Mouse (Mus musculus) splenic B cell, adult 2 months (primary cell): ENCODE measurements around the gene Mctp2.

Experiments used
- DNase-seq: peaks from one replicate; pipeline ENCODE4 v3.0.0-alpha.2; 2011; ENCODE audit warnings: low read depth, low spot score
- H3K27me3 ChIP-seq: 2 replicates; pipeline ENCODE4 v1.6.1; 2012; ENCODE audit warnings: mild to moderate bottlenecking, low read length, moderate library complexity, mixed read lengths; ENCODE audit not compliant: control insufficient read depth, poor library complexity, insufficient read depth, severe bottlenecking
- H3K36me3 ChIP-seq: 2 replicates; pipeline ENCODE4 v1.6.1; 2012; ENCODE audit warnings: mild to moderate bottlenecking, low read length, moderate library complexity, mixed read lengths; ENCODE audit not compliant: control insufficient read depth, poor library complexity, insufficient read depth, severe bottlenecking

Gene Mctp2

GRCm38 (mm10) chr7:72165726-72166701, 140.4 kb downstream of the Mctp2 start:
- Histone ChIP-seq H3K36me3 (peaks cover 3% of the 10 kb centered on the region; the same call in 1 of the 2 replicates), H3K27me3 (no peaks in the 10 kb centered on the region)
- DNase-seq: no peak

GRCm38 (mm10) chr7:72162256-72162655, 144.2 kb downstream of the Mctp2 start:
- Histone ChIP-seq H3K27me3 (no peaks in the 10 kb centered on the region), H3K36me3 (peaks cover 6% of the 10 kb centered on the region; the same call in 1 of the 2 replicates)
- DNase-seq: no peak

GRCm38 (mm10) chr7:72159513-72160063, 146.8 kb downstream of the Mctp2 start:
- no peak for DNase-seq
- Histone ChIP-seq H3K36me3 (peaks cover 6% of the 10 kb centered on the region; the same call in 1 of the 2 replicates), H3K27me3 (no peaks in the 10 kb centered on the region)

GRCm38 (mm10) chr7:72150799-72151708, 155.4 kb downstream of the Mctp2 start:
- no peaks in the 10 kb centered on the region; the same call in 1 of the 2 replicates for H3K27me3 ChIP-seq
- H3K36me3 ChIP-seq: no peaks in the 10 kb centered on the region
- DNase-seq: no peak

GRCm38 (mm10) chr7:72149073-72149472, 157.3 kb downstream of the Mctp2 start:
- Histone ChIP-seq H3K27me3 (no peaks in the 10 kb centered on the region; the same call in 1 of the 2 replicates), H3K36me3 (0 out of 2 replicates have a peak, but pooled peaks cover 4% of the 10 kb centered on the region)
- peak; percentile 7 for DNase-seq

GRCm38 (mm10) chr7:72146849-72147248, 159.6 kb downstream of the Mctp2 start:
- Histone ChIP-seq H3K27me3 (no peaks in the 10 kb centered on the region; the same call in 1 of the 2 replicates), H3K36me3 (peaks cover 5% of the 10 kb centered on the region; the same call in 1 of the 2 replicates)
- no peak for DNase-seq

- H3K36me3 ChIP-seq: peaks cover 5% of the 10 kb centered on the region; the same call in 1 of the 2 replicates
- DNase-seq: no peak
- H3K27me3 ChIP-seq: no peaks in the 10 kb centered on the region; the same call in 1 of the 2 replicates
These were observed 160.5 kb downstream of the Mctp2 start for GRCm38 (mm10) chr7:72145726-72146520.

GRCm38 (mm10) chr7:72138701-72139100, 167.7 kb downstream of the Mctp2 start:
- DNase-seq: no peak
- Histone ChIP-seq H3K36me3 (peaks cover 2% of the 10 kb centered on the region; the same call in 1 of the 2 replicates), H3K27me3 (no peaks in the 10 kb centered on the region)

- Histone ChIP-seq H3K36me3 (no peaks in the 10 kb centered on the region), H3K27me3 (no peaks in the 10 kb centered on the region)
- DNase-seq: no peak
These were observed 185.4 kb downstream of the Mctp2 start for GRCm38 (mm10) chr7:72120986-72121385.

- no peaks in the 10 kb centered on the region for H3K27me3 ChIP-seq
- H3K36me3 ChIP-seq: 0 out of 2 replicates have a peak, but pooled peaks cover under 1% of the 10 kb centered on the region
- DNase-seq: no peak
These were observed 186.7 kb downstream of the Mctp2 start for GRCm38 (mm10) chr7:72119713-72120112.

- DNase-seq: no peak
- Histone ChIP-seq H3K36me3 (0 out of 2 replicates have a peak, but pooled peaks cover 1% of the 10 kb centered on the region), H3K27me3 (no peaks in the 10 kb centered on the region; the same call in 1 of the 2 replicates)
These were observed 188.9 kb downstream of the Mctp2 start for GRCm38 (mm10) chr7:72117376-72118077.

GRCm38 (mm10) chr7:72115073-72115472, 191.3 kb downstream of the Mctp2 start:
- Histone ChIP-seq H3K36me3 (0 out of 2 replicates have a peak, but pooled peaks cover 1% of the 10 kb centered on the region), H3K27me3 (no peaks in the 10 kb centered on the region; the same call in 1 of the 2 replicates)
- no peak for DNase-seq

- 0 out of 2 replicates have a peak, but pooled peaks cover 1% of the 10 kb centered on the region for H3K36me3 ChIP-seq
- no peak for DNase-seq
- no peaks in the 10 kb centered on the region; the same call in 1 of the 2 replicates for H3K27me3 ChIP-seq
These were observed 195.8 kb downstream of the Mctp2 start for GRCm38 (mm10) chr7:72110578-72110977.
